Mouse (Mus musculus) lung, embryonic 16.5 days (tissue): ENCODE results near the gene Steap1. TPM values are rescaled to one million over a fixed set of nuclear protein-coding genes. Genes with fewer than 3 reads are reported as not detected.
A peak's percentile ranks its signal among the peaks of the same experiment; 100 is the strongest.

ENCODE experiments used
- ATAC-seq: fragments of 200-750 bp; cut with Nextera tagmentation; 2 replicates; pipeline ENCODE4 v1.8.0; 2017; ENCODE audit warnings: low read depth, mild to moderate bottlenecking, moderate library complexity
- H3K27ac ChIP-seq: fragments of 300-500 bp; sonication (generic); 2 replicates; pipeline ENCODE4 v1.5.1; 2014; ENCODE audit warnings: mild to moderate bottlenecking, control low read depth, low read length
- H3K27me3 ChIP-seq: fragments of 300-500 bp; sonication (generic); 2 replicates; pipeline ENCODE4 v1.6.1; 2014; ENCODE audit warnings: low read depth, low read length, mixed read lengths; ENCODE audit not compliant: control insufficient read depth, insufficient read depth
- H3K36me3 ChIP-seq: fragments of 300-500 bp; sonication (generic); 2 replicates; pipeline ENCODE4 v1.6.1; 2014; ENCODE audit warnings: low read length; ENCODE audit not compliant: control insufficient read depth, insufficient read depth
- H3K4me1 ChIP-seq: fragments of 300-500 bp; sonication (generic); replicated peaks from 2 replicates; pipeline ENCODE4 v1.6.1; 2014; ENCODE audit warnings: low read length, mixed read lengths; ENCODE audit not compliant: control insufficient read depth, insufficient read depth
- H3K4me2 ChIP-seq: fragments of 300-500 bp; sonication (generic); 2 replicates; pipeline ENCODE4 v1.6.1; 2014; ENCODE audit warnings: low read depth, low read length, control low read depth
- H3K4me3 ChIP-seq: fragments of 300-500 bp; sonication (generic); 2 replicates; pipeline ENCODE4 v1.5.1; 2014; ENCODE audit warnings: mild to moderate bottlenecking, low read length, control low read depth
- H3K9ac ChIP-seq: fragments of 300-500 bp; sonication (generic); 2 replicates; pipeline ENCODE4 v1.6.1; 2014; ENCODE audit warnings: low read length, control low read depth
- H3K9me3 ChIP-seq: fragments of 300-500 bp; sonication (generic); 2 replicates; pipeline ENCODE4 v1.6.1; 2016; ENCODE audit warnings: low read length; ENCODE audit not compliant: control insufficient read depth
- WGBS: fragments of 180-500 bp; shearing (Covaris S2); extraction: QIAGEN DNeasy Blood & Tissue Kit; methylation state at CpG from one replicate; pipeline ENCODE4 v1.1.7; 2014; 5-methylcytosine and 5-hydroxymethylcytosine counted together
- polyA plus RNA-seq: library from polyadenylated mRNA; unstranded; fragments of >200 nt; fragmentation: Nextera tagmentation; extraction: Ambion mirVana; gene quantifications from 2 replicates; pipeline ENCODE4 v1.2.1, GENCODE M21; 2015

The Steap1 gene
- polyA plus RNA-seq, 1 experiment from 2014 or later: 2.0 TPM

DNA sequence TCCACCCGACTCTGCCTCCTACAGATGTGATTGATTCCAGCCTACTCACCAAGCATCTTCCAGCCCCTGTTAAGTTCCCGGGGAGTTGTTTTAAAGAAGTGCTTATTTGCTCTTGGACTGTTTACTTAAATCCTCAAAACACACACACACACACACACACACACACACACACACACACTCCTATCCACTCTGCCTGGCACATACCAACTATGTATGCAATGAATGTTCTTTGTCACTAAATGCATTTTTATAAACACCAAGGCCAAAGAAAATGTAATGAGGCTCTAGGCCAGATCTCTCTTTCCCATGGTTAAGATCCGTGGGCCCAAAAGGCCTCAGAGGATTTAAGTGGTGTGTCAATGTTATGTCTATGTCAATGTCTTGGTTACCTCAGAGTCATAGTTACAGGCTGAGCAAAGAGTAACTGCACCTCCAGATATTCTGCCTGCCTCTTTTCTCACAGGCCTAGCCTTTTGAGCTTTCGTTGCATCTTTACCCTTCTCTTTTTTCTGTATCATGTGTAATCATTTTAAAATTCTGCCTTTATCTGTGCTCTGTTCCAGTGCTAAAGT, 56.9 kb downstream of the Steap1 start:
- no peak overlapping the region for H3K4me2 ChIP-seq
- WGBS: 38% methylated on average over 4 of the region's 4 CpGs

DNA sequence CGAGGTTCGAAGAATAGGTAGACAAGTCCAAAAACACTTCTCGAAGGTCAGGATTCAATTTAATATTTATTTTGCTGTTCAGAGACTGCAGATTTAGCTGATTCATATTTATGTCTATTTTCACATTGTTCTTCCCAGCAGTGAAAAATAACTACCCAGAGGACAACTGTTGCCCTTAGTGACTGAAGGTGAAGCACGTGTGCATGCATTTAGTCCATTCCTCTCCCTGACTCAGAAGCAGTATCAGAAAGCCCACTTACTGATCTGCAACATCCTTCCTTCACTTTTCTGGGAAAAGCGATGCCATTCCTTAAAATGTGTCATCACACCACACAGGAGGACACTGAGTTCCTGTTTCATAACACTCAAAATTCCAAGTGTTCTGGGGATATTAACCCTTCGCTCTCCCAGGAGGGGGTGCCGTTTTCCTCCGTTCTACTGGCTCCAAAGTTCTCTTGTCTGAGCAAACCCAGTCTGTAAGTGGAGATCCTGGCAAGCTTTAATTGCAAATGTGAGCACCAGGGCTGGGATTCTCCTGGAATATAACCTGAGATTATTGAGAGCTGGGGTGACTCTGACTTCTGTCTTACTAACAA, 60.1 kb downstream of the Steap1 start:
- WGBS: 62% methylated on average over 8 of the region's 8 CpGs

More for the DNA sequence above, 56.9 kb downstream of the Steap1 start:
- Histone ChIP-seq H3K27me3 (no peaks in the 10 kb centered on the region), H3K36me3 (no peaks in the 10 kb centered on the region), H3K27ac (no peak overlapping the region), H3K9ac (no peak overlapping the region), H3K4me1 (no peaks in the 10 kb centered on the region), H3K9me3 (no peaks in the 10 kb centered on the region; the same call in 1 of the 2 replicates), H3K4me3 (no peak overlapping the region)
- no peak for ATAC-seq

DNA sequence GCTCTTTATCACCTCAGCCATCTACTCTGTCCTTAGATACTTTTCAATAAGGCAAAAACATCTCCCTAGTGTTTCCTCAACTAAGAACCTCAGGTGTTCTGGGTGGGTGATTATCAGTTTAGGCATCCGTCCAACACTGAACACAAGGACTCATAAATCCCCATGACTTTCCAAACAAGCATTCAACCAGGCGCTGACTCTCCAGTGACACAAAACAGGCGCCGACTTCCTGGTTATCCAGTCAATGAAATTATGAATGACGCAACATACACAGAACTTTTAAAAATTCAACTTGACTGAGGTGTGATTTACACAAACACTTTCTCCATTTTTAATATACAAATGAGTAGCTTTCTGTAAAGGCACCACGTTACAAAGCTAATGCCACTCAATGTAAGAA, 60.9 kb downstream of the Steap1 start:
- Histone ChIP-seq H3K4me2 (no peak overlapping the region), H3K9me3 (no peaks in the 10 kb centered on the region), H3K27ac (no peak overlapping the region), H3K9ac (no peak overlapping the region), H3K36me3 (no peaks in the 10 kb centered on the region), H3K27me3 (no peaks in the 10 kb centered on the region), H3K4me1 (no peaks in the 10 kb centered on the region), H3K4me3 (no peak overlapping the region)
- no peak for ATAC-seq
- whole genome bisulfite sequencing: 67% methylated on average over 6 of the region's 6 CpGs

More for the DNA sequence above, 60.1 kb downstream of the Steap1 start:
- Histone ChIP-seq H3K27me3 (no peaks in the 10 kb centered on the region), H3K9ac (no peak overlapping the region), H3K4me1 (no peaks in the 10 kb centered on the region), H3K27ac (no peak overlapping the region), H3K9me3 (no peaks in the 10 kb centered on the region), H3K36me3 (no peaks in the 10 kb centered on the region), H3K4me3 (no peak overlapping the region), H3K4me2 (no peak overlapping the region)
- ATAC-seq: no peak

DNA sequence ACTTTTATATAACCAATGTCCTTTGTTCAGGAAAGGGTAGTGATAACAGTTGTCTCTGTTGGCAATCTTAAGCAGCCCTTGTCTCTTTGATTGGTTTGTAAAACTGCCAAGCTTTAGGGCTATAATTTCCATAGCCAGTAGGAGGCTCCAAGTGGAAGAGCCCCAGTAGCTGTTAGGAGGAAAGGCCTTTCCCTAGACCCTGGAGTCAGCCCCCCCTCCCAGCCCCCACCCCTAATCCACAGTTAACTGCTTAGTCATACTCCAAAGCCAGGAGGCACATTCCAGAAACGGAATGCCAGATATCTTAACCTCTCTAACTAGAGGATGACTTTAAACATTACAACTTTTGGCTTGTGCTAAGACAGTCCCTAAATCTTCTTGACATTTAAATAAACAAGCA, 62.2 kb downstream of the Steap1 start:
- Histone ChIP-seq H3K36me3 (no peaks in the 10 kb centered on the region), H3K27me3 (no peaks in the 10 kb centered on the region), H3K27ac (no peak overlapping the region), H3K4me3 (no peak overlapping the region), H3K9ac (no peak overlapping the region), H3K4me1 (no peaks in the 10 kb centered on the region), H3K9me3 (no peaks in the 10 kb centered on the region), H3K4me2 (no peak overlapping the region)
- WGBS: 0% methylated on average over 1 of the region's 1 CpGs
- ATAC-seq: peak; percentile 84

Other genes with a start within 250 kb of the Steap1 start
- 15.3 and 15.7 TPM in 2 replicates for gene Cldn12, start 234.4 kb downstream of the Steap1 start, polyA plus RNA-seq
- gene Gtpbp10, start 189.8 kb downstream of the Steap1 start, polyA plus RNA-seq: 22.0 and 24.3 TPM in 2 replicates
- 0.63 and 0.88 TPM in 2 replicates for gene Gm8773, start 175.5 kb downstream of the Steap1 start, polyA plus RNA-seq
- 6.5 and 6.8 TPM in 2 replicates for gene Cfap69, start 85.1 kb downstream of the Steap1 start, polyA plus RNA-seq
- 3.6 and 4.3 TPM in 2 replicates for gene Steap2, start 54.7 kb downstream of the Steap1 start, polyA plus RNA-seq